Mouse (Mus musculus): ENCODE measurements around the gene Nrgn.

- TF ChIP-seq CTCF (IDR thresholded peaks at IDR 0.05; ENCODE audit: extremely low read depth, insufficient read depth, insufficient read length, insufficient replicate concordance) (no peak), POLR2A (IDR thresholded peaks at IDR 0.05; ENCODE audit: low read depth, low read length) (no peak)
Measured at GRCm38 (mm10) chr9:37560617-37561016, 7.9 kb upstream of the Nrgn start.

Data from spleen, adult 2 months (tissue).